Mouse (Mus musculus) CH12.LX (cell line): ENCODE results near the gene Dnajc6. TPM values are rescaled to one million over a fixed set of nuclear protein-coding genes. Genes with fewer than 3 reads are reported as not detected.

Source experiments
- DNase-seq: peaks from one replicate; pipeline ENCODE4 v3.0.0-alpha.2; 2013; ENCODE audit errors: extremely low read depth
- H3K27ac ChIP-seq: 2 replicates; pipeline ENCODE4 v1.5.1; 2012; ENCODE audit warnings: low read depth, mild to moderate bottlenecking, control low read depth, moderate library complexity; ENCODE audit not compliant: insufficient read depth
- H3K27me3 ChIP-seq: replicated peaks from 2 replicates; pipeline ENCODE3; 2012; ENCODE audit warnings: inconsistent platforms
- H3K36me3 ChIP-seq, 2 experiments: replicated peaks in 1 of 2; 2 replicates each; pipeline versions ENCODE3 to v1.6.1; 2012; ENCODE audit warnings: inconsistent platforms in 1 of 2, low read length in 1 of 2, mild to moderate bottlenecking in 1 of 2, mixed read lengths in 1 of 2, moderate library complexity in 1 of 2; ENCODE audit not compliant: control insufficient read depth in 1 of 2, insufficient read depth in 1 of 2
- H3K4me1 ChIP-seq, 2 experiments: 2 replicates each; pipeline ENCODE4 v1.6.1; 2012; ENCODE audit warnings: inconsistent platforms in 1 of 2, moderate library complexity in 1 of 2; ENCODE audit not compliant: insufficient read depth in 2 of 2, control insufficient read depth in 1 of 2
- H3K4me2 ChIP-seq: 2 replicates; pipeline ENCODE4 v1.6.1; 2012; ENCODE audit warnings: low read depth, mild to moderate bottlenecking, control low read depth; ENCODE audit not compliant: poor library complexity, insufficient read depth, severe bottlenecking
- H3K4me3 ChIP-seq, 3 experiments: fragments of 150-350 bp in 1 of 3; sonication (generic) in 1 of 3; replicated peaks in 1 of 3; 2 replicates each; pipeline versions ENCODE3 to v1.5.1; 2011 to 2012; ENCODE audit warnings: low read depth in 2 of 3, low read length in 2 of 3, mild to moderate bottlenecking in 2 of 3, moderate library complexity in 2 of 3, control low read depth in 1 of 3, improper control_type of control experiment in 1 of 3, inconsistent platforms in 1 of 3, mixed read lengths in 1 of 3; ENCODE audit not compliant: poor library complexity in 1 of 3
- H3K79me2 ChIP-seq: replicated peaks from 2 replicates; pipeline ENCODE4 v1.6.1; 2012; ENCODE audit warnings: mild to moderate bottlenecking, moderate library complexity; ENCODE audit not compliant: control insufficient read depth, poor library complexity, insufficient read depth, severe bottlenecking; ENCODE audit errors: extremely low read depth
- H3K9ac ChIP-seq: 2 replicates; pipeline ENCODE4 v1.6.1; 2012; ENCODE audit warnings: low read depth, mild to moderate bottlenecking, control low read depth, moderate library complexity; ENCODE audit not compliant: insufficient read depth
- H3K9me3 ChIP-seq: replicated peaks from 2 replicates; pipeline ENCODE3; 2012; ENCODE audit warnings: low read length, inconsistent platforms, mixed read lengths
- BHLHE40 ChIP-seq: IDR thresholded peaks from 2 replicates; pipeline ENCODE4 v1.6.1; 2011; ENCODE audit warnings: mild to moderate bottlenecking, low read depth, low read length, improper control_type of control experiment
- CHD2 ChIP-seq: IDR thresholded peaks from 2 replicates; pipeline ENCODE4 v1.6.1; 2011; ENCODE audit warnings: low read length, improper control_type of control experiment
- CTCF ChIP-seq, 2 experiments: IDR thresholded peaks in 1 of 2; conservative IDR thresholded peaks in 1 of 2; 2 replicates each; pipeline ENCODE4 v1.5.1; 2011 to 2012; ENCODE audit warnings: low read depth in 2 of 2, low read length in 2 of 2, improper control_type of control experiment in 1 of 2, inconsistent platforms in 1 of 2, mild to moderate bottlenecking in 1 of 2, moderate library complexity in 1 of 2
- ELF1 ChIP-seq: IDR thresholded peaks from 2 replicates; pipeline ENCODE4 v1.6.1; 2014; ENCODE audit warnings: low read depth, mild to moderate bottlenecking, inconsistent platforms, low read length, improper control_type of control experiment
- EP300 ChIP-seq: IDR thresholded peaks from 2 replicates; pipeline ENCODE4 v1.6.1; 2011; ENCODE audit warnings: low read length, improper control_type of control experiment
- GABPA ChIP-seq: IDR thresholded peaks from 2 replicates; pipeline ENCODE4 v1.6.1; 2012; ENCODE audit warnings: low read depth, low read length, improper control_type of control experiment, inconsistent platforms; ENCODE audit not compliant: insufficient replicate concordance
- HCFC1 ChIP-seq: IDR thresholded peaks from 2 replicates; pipeline ENCODE4 v1.6.1; 2012; ENCODE audit warnings: low read depth, mild to moderate bottlenecking, inconsistent platforms, low read length, improper control_type of control experiment
- IRF4 ChIP-seq: IDR thresholded peaks from 2 replicates; pipeline ENCODE4 v1.6.1; 2014; ENCODE audit warnings: low read depth, mild to moderate bottlenecking, inconsistent platforms, low read length, improper control_type of control experiment
- JUN ChIP-seq: IDR thresholded peaks from 2 replicates; pipeline ENCODE4 v1.6.1; 2011; ENCODE audit warnings: low read depth, mild to moderate bottlenecking, low read length, improper control_type of control experiment, moderate library complexity; ENCODE audit not compliant: insufficient read depth
- KAT2A ChIP-seq: IDR thresholded peaks from 2 replicates; pipeline ENCODE4 v1.6.1; 2012; ENCODE audit warnings: low read length, improper control_type of control experiment, inconsistent platforms; ENCODE audit not compliant: insufficient replicate concordance
- MAFK ChIP-seq: IDR thresholded peaks from 2 replicates; pipeline ENCODE4 v1.6.1; 2011; ENCODE audit warnings: low read length, improper control_type of control experiment; ENCODE audit not compliant: insufficient replicate concordance
- MAX ChIP-seq: IDR thresholded peaks from 2 replicates; pipeline ENCODE4 v1.6.1; 2011; ENCODE audit warnings: low read length, improper control_type of control experiment
- MEF2A ChIP-seq: IDR thresholded peaks from 2 replicates; pipeline ENCODE4 v1.6.1; 2014; ENCODE audit warnings: low read depth, mild to moderate bottlenecking, inconsistent platforms, low read length, improper control_type of control experiment, borderline replicate concordance
- MXI1 ChIP-seq: IDR thresholded peaks from 2 replicates; pipeline ENCODE4 v1.6.1; 2011; ENCODE audit warnings: mild to moderate bottlenecking, low read depth, low read length, improper control_type of control experiment
- MYC ChIP-seq: IDR thresholded peaks from 2 replicates; pipeline ENCODE4 v1.6.1; 2011; ENCODE audit warnings: low read depth, mild to moderate bottlenecking, improper control_type of control experiment, low read length
- NRF1 ChIP-seq: IDR thresholded peaks from 2 replicates; pipeline ENCODE4 v1.6.1; 2014; ENCODE audit warnings: low read depth, mild to moderate bottlenecking, inconsistent platforms, low read length, improper control_type of control experiment, moderate library complexity
- PAX5 ChIP-seq: IDR thresholded peaks from 2 replicates; pipeline ENCODE4 v1.6.1; 2012; ENCODE audit warnings: low read length, inconsistent platforms, mixed read lengths
- POLR2A ChIP-seq: IDR thresholded peaks from 2 replicates; pipeline ENCODE4 v1.6.1; 2011; ENCODE audit warnings: low read depth, mild to moderate bottlenecking, improper control_type of control experiment, low read length
- POLR2AphosphoS2 ChIP-seq: IDR thresholded peaks from 2 replicates; pipeline ENCODE4 v1.6.1; 2011; ENCODE audit warnings: low read depth, low read length, improper control_type of control experiment
- RAD21 ChIP-seq: IDR thresholded peaks from 2 replicates; pipeline ENCODE4 v1.6.1; 2011; ENCODE audit warnings: low read depth, mild to moderate bottlenecking, low read length, improper control_type of control experiment, moderate library complexity
- RCOR1 ChIP-seq: conservative IDR thresholded peaks from 2 replicates; pipeline ENCODE4 v1.6.1; 2012; ENCODE audit warnings: low read depth, mild to moderate bottlenecking, inconsistent platforms, low read length, improper control_type of control experiment
- SIN3A ChIP-seq: IDR thresholded peaks from 2 replicates; pipeline ENCODE4 v1.6.1; 2012; ENCODE audit warnings: low read length, improper control_type of control experiment, inconsistent platforms
- SMC3 ChIP-seq: IDR thresholded peaks from 2 replicates; pipeline ENCODE4 v1.6.1; 2011; ENCODE audit warnings: low read depth, low read length, improper control_type of control experiment
- TCF12 ChIP-seq: IDR thresholded peaks from 2 replicates; pipeline ENCODE4 v1.6.1; 2014; ENCODE audit warnings: low read depth, mild to moderate bottlenecking, inconsistent platforms, low read length, improper control_type of control experiment
- ZC3H11A ChIP-seq: IDR thresholded peaks from 2 replicates; pipeline ENCODE4 v1.6.1; 2012; ENCODE audit warnings: low read depth, mild to moderate bottlenecking, inconsistent platforms, low read length, improper control_type of control experiment
- ZKSCAN1 ChIP-seq: IDR thresholded peaks from 2 replicates; pipeline ENCODE4 v1.6.1; 2012; ENCODE audit warnings: low read depth, inconsistent platforms, low read length, improper control_type of control experiment, borderline replicate concordance
- ZNF384 ChIP-seq: IDR thresholded peaks from 2 replicates; pipeline ENCODE4 v1.6.1; 2012; ENCODE audit warnings: low read depth, low read length, improper control_type of control experiment, inconsistent platforms
- dilution Hi-C: fragments of 300-500 bp; cut with MboI; formaldehyde crosslinking; loops from 2 replicates; pipeline ENCODE4 v1.14.3; 2020; ENCODE audit warnings: low sequenced_read_pairs; ENCODE audit not compliant: extremely low pct_unique_long_range_greater_than_20kb, extremely low pct_ligation_motif_present
- in situ Hi-C: fragments of 300-500 bp; cut with MboI; formaldehyde crosslinking; loops from 3 replicates; pipeline ENCODE4 v1.14.3; 2019; ENCODE audit warnings: low sequenced_read_pairs, low pct_ligation_motif_present, low pct_unique_long_range_greater_than_20kb, mixed read lengths
- polyA plus RNA-seq: library from polyadenylated mRNA; unstranded; fragments of >175 nt; gene quantifications from 2 replicates; pipeline ENCODE4 v1.2.1, GENCODE M21; 2012; ENCODE audit warnings: low read depth; ENCODE audit not compliant: insufficient read length
- total RNA-seq, 2 experiments: library from RNA; depleted of rRNA; stranded (reverse); fragments of 300-350 nt in 1 of 2; fragments of >200 nt in 1 of 2; gene quantifications; 2 replicates each; pipeline ENCODE4 v1.2.3; 2012 to 2014

Dnajc6 gene
- total and polyA plus RNA-seq, 3 experiments: not detected

DNA sequence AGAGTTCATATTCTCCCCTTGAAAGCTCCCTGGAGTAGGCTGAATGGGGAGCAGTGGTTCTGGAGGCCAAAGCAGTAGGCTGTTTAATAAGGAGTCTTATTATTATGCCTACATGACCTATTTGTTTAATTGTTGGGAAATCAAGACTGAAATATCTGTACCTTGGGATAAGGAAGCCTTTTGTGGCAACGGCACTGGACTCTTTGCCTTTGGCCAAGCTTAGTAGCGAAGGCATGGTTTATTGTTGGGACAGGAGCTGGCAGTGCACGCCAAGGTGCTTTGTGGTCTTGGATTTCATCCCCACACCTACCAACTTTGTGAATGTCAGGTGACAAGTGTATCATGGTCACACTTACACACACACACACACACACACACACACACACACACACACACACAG lies 93.3 kb downstream of the Dnajc6 start:
- Histone ChIP-seq H3K36me3 (no peaks in the 10 kb centered on the region), H3K9me3 (peaks cover 2% of the 10 kb centered on the region), H3K4me2 (no peak overlapping the region), H3K4me1 (no peaks in the 10 kb centered on the region; a peak in 1 of 4 replicates), H3K27ac (no peak overlapping the region), H3K79me2 (no peaks in the 10 kb centered on the region), H3K4me3 (no peak overlapping the region), H3K27me3 (no peaks in the 10 kb centered on the region), H3K9ac (no peak overlapping the region)
- no peak for TF ChIP-seq GABPA
- TF ChIP-seq POLR2AphosphoS2: no peak
- no peak for TF ChIP-seq POLR2A
- no peak for TF ChIP-seq MXI1
- no peak for TF ChIP-seq HCFC1
- no peak for TF ChIP-seq KAT2A
- no peak for TF ChIP-seq ELF1
- no peak for TF ChIP-seq PAX5
- TF ChIP-seq MEF2A: no peak
- no peak for TF ChIP-seq CHD2
- no peak for TF ChIP-seq NRF1
- TF ChIP-seq ZNF384: no peak
- no peak for TF ChIP-seq MAFK
- no peak for TF ChIP-seq SMC3
- TF ChIP-seq MAX: no peak
- TF ChIP-seq MYC: no peak
- TF ChIP-seq TCF12: no peak
- TF ChIP-seq RCOR1: no peak
- in situ Hi-C loops: no loop called here
- dilution Hi-C loops: no loop called here
- no peak for DNase-seq

DNA sequence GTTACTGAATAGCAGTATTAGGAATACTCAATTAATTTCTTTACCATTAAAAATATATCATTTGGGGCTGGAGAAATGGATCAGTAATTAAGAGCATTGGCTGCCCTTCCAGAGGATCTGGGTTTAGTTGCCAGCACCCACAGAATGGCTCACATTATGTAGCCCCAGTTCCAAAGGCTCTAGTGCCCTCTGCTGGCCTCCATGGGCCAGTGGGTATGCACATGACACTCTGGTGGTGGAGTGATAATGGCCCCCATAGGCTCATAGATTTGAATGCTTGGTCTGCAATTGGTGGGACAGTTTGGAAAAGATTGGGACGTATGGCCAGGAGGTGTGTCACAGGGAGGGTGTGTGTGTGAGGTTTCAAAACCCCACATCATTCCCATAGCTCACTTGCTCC lies 95.0 kb downstream of the Dnajc6 start:
- dilution Hi-C loops (no loop called here), in situ Hi-C loops (no loop called here)
- Histone ChIP-seq H3K9me3 (peaks cover 2% of the 10 kb centered on the region), H3K27me3 (no peaks in the 10 kb centered on the region), H3K79me2 (no peaks in the 10 kb centered on the region), H3K27ac (no peak overlapping the region), H3K4me1 (no peaks in the 10 kb centered on the region), H3K36me3 (no peaks in the 10 kb centered on the region), H3K4me3 (no peak overlapping the region), H3K9ac (no peak overlapping the region), H3K4me2 (no peak overlapping the region)
- TF ChIP-seq HCFC1: no peak
- TF ChIP-seq ZNF384: no peak
- TF ChIP-seq ZKSCAN1: no peak
- TF ChIP-seq POLR2A: no peak
- TF ChIP-seq JUN: no peak
- TF ChIP-seq ZC3H11A: no peak
- no peak for TF ChIP-seq RCOR1
- TF ChIP-seq BHLHE40: no peak
- TF ChIP-seq IRF4: no peak
- no peak for TF ChIP-seq CHD2
- TF ChIP-seq EP300: no peak
- TF ChIP-seq RAD21: peak; percentile 13
- TF ChIP-seq SIN3A: no peak
- peak in 1 of 2 experiments; percentile 36; a peak in 2 of 4 replicates for TF ChIP-seq CTCF (conservative IDR thresholded peaks at IDR 0.05 in 1 of 2, IDR thresholded peaks at IDR 0.05 in 1 of 2; ENCODE audit: low read depth in 2 of 2, low read length in 2 of 2)
- DNase-seq: no peak
